Mouse (Mus musculus) kidney, adult 8-10 months (tissue): ENCODE measurements around the gene Boc.

Experiments used
- DNase-seq, 2 experiments: peaks; one replicate each; pipeline ENCODE4 v3.0.0; 2022

Boc gene

DNA sequence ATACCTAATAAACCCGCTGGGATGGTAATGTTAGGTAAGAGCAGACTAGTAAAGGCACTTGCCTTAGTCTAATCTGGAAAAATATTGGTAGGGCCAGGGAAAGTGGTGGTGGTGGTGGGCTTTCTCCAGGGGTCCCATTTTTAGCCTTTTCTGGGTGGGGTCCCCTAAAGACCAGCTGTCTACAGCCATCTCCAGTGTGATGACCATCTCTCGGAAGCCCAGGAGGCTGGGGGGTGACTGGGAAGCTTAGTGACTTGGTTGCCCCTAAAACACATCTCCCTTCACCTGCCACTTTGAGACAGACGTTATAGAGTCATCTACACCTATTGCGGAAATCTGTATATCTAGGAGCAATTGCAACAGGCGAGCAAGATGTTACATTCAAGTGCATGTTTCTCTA, 6.0 kb downstream of the Boc start:
- no peak for DNase-seq

DNA sequence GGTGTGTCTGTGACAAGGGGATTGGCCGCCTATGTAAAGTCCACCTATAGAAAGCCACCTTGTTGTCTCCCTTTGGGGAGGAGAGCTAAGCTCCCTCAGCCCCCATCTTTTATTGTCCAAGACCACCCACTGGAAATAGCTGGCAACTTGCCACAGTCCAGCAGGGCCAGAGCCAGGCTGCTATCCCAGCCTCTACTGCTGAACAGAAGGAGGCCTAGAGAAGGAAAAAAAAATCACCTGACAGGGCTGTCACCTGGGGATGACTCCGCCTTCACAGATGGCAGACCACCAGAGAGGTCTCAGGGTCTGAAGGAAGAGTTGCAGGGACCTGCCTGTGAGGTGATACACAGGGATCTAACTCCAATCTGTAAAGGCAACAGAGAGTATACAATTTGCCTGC, 6.7 kb downstream of the Boc start:
- no peak for DNase-seq

DNA sequence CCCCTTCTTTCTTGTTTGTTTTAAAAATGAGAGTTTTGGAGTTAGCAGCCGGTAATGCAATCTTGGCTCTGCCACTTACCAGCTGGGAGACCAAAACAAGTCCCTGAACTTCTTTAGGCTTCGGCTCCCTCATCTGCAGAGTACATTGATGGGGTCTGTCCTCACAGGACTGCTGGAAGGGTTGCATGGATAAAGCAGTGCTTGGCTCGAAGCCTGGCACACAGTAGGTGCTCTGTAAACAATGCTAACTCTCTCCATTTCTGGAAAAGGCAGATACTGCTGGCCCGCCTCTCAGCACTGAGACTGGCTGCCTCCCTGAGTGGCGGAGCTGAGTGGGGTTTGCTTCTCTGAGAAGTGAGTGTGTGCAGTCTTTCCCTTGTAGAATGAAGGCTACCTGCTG, 7.2 kb downstream of the Boc start:
- DNase-seq = no peak

DNA sequence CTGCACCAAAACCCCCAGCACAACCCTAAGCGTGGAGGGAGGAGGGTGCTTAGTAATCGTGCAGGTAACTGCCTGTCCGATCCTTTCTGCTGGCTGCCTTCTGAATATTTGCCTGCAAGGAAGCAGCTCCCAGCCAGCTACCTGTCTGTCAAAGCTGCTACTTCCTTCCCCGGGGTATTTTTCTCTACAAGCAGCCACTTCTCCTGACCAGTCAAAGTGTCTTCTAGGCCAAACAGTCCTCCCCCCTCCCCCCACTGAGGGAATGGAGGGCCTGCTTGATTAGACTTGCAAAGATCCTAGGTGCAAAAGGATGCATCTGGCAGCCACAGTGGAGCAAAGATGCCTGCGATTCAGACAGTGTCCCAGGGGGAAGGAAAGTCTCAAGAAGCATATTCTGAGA, 7.9 kb downstream of the Boc start:
- DNase-seq = no peak

DNA sequence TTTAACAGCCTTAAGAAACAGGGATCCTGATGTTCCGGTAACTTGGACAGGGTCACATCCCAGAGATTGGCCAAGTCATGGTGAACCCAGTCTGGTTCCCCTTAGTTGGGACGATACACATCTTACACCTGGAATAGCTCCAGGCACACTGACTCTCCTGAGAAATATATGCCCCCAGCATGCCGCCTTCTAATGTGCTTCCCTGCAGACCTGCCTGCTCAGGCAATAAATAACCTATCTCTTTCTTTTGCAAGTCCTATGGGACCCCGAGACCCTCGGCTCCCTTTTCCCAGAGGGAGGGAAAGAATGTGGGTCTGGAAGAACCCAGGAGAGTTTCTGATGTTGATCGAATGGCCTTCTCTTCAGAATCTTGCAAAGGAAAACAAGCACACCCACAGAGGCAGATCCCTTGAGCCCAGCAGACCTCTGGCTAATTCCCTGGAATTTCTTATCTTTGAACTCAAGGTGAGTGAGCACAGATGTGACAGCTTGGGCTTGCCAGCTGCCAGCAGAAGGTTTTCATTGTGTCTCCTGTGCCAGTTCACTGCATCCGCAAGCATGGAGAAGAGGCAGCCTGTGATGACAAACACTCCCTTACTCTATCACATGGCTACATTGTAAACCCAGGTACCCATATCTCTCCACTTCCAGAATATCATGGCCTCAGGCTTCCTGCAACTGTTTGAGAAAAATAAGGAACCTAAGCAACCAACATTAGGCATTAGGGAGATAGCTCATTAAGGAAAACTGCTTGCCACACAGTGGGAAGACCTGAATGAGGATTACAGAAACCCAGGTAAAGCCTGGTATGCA, 8.6 kb downstream of the Boc start:
- DNase-seq = no peak

DNA sequence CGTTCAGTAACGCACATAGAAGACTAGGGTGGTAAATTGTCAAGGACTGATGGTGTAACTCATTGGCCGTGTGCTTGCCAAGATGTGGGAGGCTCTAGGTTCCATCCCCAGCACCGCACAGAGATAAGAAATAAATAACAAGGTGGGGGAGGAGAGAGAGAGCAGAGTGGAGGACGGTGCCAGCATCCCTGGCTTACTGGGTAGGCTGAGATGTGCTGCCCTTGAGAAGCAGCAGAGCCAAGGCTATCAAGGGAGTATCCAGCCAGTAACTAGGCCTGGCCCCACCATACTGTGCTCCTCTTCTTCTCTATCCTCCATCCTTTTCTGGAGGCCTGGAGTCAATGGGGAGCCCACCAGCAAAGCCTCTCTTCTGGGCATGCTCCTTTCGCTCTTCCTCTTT, 9.3 kb downstream of the Boc start:
- no peak for DNase-seq

DNA sequence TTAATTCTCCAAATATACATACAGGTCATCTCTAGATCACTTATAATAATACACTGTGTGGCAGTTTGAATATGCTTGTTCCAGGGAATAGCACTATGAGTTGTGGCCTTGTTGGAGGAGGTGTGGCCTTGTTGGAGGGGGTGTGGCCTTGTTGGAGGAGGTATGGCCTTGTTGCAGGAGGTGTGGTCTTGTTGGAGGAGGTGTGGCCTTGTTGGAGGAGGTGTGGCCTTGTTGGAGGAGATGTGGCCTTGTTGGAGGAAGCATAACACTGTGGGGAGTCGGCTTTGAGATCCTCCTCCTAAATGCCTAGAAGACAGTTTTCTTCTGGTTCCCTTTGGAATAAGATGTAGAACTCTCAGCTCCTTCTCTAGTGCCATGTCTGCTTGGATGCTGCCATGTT, 10.7 kb downstream of the Boc start:
- DNase-seq = no peak

DNA sequence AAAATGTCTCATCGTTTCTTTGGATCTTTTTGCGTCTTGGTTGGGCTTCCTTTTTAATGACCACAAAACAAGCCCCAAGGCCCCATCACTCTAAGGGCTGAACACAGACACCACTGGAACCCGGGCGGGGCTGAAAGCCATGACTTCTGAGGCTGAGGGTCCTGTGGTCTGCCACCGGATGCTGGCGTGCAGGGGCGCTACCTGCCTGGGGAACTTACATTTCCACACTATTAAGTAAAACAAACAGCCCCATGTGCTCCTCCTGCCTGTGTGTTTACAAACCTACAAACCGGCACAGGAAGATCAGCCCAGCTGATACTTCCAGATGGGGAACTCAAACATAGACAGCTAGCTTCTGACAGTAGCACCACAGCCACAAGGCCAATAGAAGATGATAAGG, 11.9 kb downstream of the Boc start:
- no peak for DNase-seq

DNA sequence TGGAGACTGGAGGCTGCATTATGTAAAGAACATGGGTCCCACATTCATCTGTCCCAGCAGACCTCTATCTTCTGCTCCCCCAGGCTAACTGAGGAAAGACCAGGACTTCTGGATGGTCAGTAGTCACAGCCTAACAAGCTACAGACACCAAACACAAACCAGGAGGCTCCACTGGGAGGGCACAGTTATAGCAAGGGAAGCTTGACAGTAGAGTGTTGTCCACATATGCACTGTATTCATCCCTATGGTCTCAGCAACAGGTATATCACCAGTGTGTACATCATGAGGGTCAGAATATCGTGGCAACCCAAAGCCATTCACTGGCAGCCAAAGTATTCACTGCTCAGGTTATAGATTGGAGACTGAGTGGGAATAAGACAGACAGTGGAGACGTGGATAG, 12.8 kb downstream of the Boc start:
- DNase-seq = no peak

DNA sequence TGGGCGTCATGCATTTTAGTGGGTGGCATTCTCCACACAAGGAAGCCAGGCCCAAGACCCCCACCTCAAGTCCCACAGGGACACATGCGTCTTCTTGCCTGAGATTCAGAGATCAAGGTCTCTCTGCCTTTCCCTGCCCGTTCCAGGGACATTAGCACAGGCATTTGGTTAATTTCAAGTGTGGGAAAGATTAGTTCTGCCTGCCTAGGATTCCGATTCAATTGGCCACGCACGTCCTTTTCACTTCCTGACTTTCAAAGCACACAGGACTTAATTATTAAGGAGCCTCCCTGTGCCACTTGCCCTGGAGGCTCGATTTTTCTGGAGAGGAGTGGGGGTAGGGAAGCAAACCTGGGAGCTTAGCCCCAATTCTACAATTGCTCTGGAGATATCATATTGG, 13.5 kb downstream of the Boc start:
- DNase-seq = no peak

DNA sequence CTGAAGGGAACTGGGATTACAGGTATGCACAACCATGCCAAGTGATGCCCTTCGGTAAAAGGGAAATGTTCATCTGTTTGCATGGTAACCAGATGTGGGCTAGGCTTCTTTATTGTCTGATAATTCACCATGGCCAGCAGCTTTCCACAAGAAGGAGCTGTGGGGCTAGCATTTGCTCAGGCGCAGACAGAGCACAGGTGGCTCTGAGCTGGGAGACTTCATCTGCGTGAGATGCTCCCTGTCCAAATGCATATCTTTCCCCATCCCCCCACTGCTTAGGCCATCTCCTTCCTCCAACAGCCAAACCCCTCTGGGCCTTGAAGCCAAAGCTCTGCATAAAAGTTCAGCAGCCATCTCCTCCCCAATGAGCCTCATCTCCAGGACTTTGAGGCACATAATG, 15.6 kb downstream of the Boc start:
- no peak for DNase-seq

DNA sequence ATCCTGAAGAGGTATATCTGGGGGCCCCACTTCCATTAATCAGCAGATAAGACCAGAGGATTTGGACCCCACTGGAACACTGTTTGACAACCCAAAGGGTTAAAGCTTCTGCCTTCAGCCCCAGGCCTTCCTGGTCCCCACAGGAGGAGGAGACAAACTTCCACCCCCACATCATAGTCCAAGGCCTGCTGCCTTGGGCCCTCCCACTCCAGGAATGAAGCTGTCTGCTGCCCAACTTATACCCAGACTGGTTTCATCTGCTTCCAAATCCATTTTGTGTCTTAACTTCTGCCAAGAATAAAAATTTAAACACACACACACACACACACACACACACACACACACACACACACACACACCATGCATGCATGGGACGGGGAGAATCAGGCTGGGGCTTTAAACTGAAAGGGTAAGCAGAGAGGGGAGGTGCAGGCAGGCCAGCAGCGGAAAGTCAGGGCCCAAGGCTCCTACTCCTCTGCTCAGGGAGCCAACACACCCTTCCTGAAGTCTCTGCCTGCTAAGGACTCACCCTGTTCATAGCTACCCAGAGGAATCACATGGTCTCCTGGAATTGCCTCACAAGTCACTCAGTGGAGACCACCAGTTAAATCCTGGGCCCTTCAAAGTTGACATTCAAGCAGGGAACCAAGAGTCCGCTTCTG, 16.5 kb downstream of the Boc start:
- DNase-seq = no peak

DNA sequence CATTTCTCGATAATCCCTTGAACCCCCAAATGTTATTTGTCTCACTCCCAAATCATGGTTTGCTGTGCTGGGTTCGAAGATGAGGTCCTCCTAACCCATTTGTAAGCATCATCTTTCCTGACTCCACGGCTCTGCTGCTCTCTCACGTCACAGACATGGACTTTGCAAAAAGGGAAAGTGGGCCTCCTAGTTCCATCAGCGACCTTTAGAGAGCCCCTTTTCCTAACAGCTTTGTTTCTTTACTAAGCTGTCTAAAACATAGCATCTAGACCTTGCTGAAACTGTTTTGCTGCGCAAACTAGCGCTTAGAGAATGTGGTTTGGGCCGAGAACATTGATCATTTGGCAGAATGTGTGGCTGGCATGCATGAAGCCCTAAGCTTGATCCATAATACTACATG, 19.1 kb downstream of the Boc start:
- no peak for DNase-seq

DNA sequence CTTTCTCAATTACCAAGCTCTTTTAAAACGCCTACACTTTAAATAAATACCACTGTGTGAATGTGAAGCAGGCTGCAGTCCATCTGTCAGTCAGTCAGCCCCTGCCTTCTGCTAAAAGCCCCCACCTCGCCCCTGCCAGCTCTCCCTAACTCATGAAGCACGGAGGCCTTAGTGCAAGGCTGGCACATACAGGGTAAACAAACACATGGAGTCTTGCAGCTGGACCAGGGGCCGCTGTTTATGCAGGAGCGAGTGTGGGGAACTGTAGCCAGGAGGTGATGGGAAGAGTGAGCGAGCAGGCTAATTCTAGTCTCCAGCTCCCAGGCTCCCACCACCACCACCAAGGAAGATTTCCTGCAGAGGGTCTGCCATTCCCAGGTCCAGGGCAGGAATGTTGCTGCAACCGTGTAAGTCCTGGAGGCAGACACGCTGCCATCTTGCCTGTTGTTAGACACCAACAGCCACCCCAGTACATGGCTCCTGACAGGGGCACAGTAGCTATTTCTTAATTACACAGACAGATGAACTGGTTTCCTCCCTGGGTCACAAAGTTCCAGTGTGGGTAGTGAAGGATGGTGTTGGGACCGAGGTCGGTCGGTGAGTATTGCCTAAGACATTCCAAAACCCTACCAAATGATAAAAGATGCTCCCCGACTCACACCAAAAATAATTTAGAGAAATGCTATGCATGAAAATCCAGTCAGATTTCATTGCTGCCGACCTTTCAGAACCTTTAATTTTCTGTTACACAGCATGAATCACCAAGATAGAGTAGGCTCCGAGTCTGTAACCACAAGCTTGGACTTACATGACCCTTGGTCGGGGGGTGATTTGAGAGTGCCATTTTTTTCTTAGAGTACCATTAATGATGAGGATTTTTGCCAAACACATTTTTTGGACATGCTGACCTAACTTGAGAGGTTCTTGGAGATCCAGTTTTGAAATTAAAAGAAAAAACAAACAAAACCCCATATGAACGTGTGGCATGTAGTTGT, 20.0 kb downstream of the Boc start:
- no peak for DNase-seq

DNA sequence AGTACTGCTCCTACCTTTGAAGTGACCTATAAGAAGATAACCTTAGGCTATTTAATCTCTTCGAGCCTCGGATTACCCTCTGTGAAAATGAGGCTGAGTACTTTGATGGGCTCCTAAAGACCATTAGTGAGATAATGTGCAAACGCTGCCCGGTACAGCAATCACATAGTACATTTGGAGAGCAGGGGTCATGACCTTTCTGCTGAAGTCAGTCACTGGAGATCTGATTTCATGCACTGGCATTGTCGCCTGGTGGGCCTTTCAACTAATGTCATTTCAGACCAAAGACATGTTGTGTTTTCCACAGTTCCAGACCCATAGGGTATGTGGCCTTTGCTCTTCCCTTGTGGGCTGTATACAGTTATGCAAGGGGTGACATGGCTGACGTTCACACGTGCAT, 24.6 kb downstream of the Boc start:
- DNase-seq = no peak

DNA sequence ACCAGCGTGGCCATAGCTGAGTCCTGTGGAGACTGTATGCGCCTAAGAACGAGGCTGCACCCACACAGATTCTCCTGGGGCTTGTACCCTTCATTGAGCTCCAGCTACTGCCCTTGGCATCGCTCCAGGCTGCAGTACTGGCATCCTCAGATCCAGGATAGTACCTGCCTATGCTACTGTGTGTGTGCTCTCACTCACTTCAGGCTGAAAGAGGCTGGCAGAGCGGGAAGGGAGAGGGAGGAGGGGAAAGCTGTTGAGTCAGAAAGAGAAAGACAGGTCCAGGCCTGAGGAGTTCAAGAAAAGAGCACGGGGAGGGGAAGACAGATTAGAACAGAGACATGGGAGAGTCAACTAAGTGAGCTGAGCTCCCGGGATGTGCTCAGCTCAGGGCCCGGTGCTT, 25.2 kb downstream of the Boc start:
- no peak for DNase-seq

DNA sequence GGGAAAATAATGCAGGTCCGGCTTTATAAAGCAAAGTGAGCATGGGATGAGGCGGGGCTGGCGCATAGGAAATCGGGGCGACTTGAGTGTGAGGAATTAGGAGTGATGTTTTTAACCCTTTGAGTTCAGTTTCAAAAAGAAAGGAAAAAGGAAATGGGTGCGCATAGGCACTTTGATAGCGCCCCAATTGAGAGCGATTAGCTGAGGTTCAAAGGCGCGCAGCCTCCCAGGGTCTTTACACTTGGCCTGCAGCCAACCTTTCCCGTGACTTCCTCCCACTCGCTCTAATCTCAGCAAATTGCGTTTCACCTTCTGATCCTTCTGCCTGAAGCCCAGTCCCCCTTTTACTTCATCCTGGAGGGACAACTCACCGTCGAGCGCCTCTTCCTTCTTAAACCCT, 25.8 kb downstream of the Boc start:
- DNase-seq = no peak

DNA sequence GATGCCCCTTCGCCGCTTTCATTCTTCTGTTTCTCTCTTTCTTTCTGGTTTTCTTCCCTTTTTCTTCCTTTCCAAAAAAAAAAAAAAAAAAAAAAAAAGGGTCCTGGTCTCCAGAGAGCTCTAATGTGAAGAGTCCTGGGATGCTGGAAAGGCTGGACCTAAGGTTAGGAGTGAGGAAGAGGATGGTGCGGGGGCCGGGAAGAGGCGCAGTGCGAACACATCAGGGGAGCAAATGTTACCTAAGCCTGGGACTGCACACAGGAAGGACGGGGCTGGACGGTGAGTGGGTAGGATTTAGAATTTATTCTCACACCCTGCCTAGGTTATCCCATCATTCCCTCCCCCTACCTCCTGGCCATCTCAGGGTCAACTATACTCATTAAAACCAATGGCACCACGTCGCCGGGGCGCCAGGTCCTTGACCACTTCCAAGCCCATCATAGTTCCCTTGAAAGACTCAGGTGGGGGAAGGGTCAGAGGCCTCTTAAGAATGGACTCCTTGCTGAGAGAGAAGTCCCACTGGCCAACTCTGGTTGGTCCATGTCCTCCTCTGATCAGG, 27.4 kb downstream of the Boc start:
- DNase-seq = no peak

DNA sequence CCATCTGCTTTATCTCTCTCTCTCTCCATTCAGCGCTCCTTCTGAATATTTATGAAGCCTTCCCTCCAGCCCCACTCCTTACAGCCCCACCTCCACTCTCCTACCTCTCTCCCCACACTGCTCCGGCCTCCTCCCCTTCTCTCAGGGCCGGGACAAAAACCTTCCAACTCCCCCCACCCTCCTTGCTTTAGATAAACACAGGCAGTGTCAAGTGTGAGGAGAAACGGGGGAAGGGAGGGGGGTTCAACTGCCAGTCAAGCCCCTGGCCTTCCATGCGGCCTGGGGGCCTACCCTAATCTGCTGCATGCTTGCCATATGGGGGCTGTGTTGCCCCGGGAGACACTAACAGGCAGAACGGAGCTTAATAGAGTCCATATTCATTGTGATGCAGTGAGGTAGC, 27.9 kb downstream of the Boc start:
- DNase-seq = no peak

DNA sequence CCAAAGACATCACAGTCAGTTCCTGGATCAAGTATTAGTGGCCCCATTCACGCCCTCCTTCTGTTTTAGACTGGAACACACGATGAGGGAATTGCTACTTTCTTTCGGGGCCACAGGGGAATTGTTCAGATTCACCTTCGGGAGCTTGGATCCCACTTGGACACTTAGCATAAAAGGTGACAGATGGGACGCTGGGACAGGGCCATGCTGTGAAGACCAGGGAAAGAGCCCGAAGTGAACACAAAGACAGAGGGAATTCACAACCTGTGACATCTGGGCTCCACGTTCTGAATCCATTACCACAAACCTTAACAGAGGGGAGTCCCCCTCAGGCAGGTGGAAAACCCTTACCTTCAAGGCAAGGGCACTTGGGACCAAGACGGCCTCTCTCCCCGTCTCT, 28.5 kb downstream of the Boc start:
- no peak for DNase-seq

DNA sequence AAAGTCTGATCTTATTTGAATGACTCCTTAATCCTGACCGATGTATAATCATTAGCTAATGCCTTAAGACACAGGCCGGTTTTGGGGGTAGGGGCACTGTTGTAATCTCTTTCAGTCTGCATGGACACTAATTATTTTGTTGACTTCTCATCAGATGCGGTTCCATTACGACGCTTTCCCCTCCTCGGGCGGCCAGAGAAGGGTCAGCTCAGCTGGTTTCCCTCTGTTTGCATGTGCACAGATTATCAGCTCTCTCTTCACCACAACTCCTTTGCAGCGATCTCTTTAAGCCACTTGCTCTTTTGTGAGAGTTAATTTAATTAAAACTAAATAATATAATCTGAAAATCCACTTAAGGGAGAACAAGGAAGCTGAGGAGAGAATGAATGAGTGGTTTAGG, 29.0 kb downstream of the Boc start:
- DNase-seq = no peak

DNA sequence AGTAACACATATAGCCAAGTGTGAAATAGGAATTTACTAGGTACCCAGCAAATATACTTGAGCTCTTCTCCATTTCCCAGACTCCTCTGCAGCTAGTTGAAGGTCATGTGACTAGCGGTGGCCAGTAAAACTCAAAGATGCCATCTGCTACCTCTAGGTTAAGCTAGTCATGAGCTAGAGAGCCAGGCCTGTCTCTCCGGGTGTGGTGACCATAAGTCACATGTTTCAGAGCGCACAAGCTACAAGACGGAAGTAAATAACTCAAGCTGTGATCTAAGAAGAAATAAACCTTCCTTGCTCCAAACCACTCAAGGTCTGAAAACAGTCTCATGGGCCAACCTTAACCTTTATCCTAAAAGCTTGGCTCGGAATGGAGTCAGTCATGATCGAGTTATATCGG, 29.7 kb downstream of the Boc start:
- no peak for DNase-seq

DNA sequence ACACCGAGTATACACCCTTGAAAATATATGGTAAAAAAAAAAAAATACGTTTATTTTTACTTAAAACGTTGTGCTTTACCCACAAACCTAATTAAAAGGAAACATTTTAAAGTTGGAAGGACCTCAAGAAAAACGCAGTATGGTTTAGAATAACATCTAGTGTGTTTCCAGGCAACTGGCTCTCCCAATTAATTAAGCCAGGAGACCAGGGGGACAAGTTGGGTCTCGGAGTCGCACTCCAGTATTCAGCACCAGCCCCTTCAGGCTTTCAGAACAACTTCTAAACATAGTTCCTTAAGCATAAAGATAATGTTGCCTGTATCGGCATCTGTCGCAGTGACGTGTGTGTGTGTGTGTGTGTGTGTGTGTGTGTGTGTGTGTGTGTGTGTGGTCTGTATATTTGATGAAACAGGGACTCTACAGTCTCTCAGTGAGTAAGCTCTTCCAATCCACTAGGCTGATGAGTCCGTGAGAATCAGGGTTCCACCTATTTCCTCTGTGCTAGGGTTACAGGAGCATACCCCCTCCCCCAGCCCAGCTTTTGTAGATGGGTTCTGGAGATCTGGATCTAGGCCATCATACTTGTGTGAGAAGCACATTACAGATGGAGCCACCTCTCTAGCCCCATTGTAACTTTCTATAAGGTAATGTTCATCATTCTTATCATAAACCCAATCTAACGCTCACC, 31.3 kb downstream of the Boc start:
- no peak for DNase-seq
